Mouse (Mus musculus): ENCODE measurements around the gene Itsn1. TPM values are rescaled to one million over a fixed set of nuclear protein-coding genes. Genes with fewer than 3 reads are reported as not detected.

Itsn1 gene
- polyA plus RNA-seq, 1 experiment from 2014 or later, result 54.7 TPM

DNA sequence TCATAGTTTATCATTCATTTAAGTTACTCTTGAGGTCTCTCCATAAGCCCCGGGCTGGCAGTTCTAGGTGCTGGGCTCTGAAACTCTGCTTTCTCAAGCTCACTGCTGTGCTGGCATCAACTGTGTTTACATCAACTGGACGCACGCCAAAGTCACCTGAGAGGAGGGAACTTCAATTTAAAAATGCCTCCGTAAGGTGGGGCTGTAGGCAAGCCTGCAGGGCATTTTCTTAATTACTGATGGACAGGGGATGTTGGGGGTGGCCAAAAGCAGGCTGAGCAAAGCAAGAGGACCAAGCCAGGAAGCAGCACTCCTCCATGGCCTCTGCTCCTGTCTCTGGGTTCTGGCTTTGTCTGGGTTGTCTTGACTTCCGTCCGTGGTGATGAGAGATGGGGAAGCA, 211.6 kb downstream of the Itsn1 start:
- no peak for ATAC-seq (ENCODE audit: low read depth)
- no peaks in the 10 kb centered on the region for H3K36me3 ChIP-seq (ENCODE audit: control insufficient read depth, insufficient read depth)
- no peak overlapping the region for H3K4me2 ChIP-seq (ENCODE audit: low read depth, low read length)
- no peaks in the 10 kb centered on the region; the same call in 1 of the 2 replicates for H3K4me1 ChIP-seq (ENCODE audit: control insufficient read depth, low read depth, low read length)
- H3K27me3 ChIP-seq (ENCODE audit: control insufficient read depth, insufficient read depth, low read depth, low read length), result no peaks in the 10 kb centered on the region
- H3K4me3 ChIP-seq (ENCODE audit: low read depth, low read length), result no peak overlapping the region
- no peak overlapping the region for H3K27ac ChIP-seq (ENCODE audit: low read length)
- H3K9me3 ChIP-seq (replicated peaks; ENCODE audit: control insufficient read depth, low read length), result no peaks in the 10 kb centered on the region
- WGBS (ENCODE audit: insufficient replicate concordance), result 56% methylated on average over 6 of the region's 6 CpGs
- no peak overlapping the region for H3K9ac ChIP-seq (ENCODE audit: low read depth, low read length)

DNA sequence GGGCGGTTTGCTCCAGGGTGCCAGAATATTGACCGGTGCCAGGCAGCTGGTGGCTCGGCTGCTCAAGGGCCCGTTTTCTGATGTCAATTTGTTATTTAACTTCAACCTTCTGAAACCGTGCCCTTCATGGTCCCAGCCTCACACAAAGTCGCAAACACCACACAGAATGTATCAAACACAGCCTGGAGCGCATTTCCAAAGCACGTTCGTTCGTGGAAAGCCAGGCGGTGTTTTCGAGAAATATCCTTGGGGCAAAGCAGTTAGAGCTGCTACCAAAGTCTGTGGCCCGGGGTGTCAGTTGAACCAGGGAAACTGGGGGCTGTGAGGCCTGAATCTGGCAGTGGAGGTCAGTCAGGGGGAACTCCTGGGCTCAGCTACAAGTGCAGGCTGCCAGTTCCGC, 213.1 kb downstream of the Itsn1 start:
- no peak overlapping the region for H3K4me3 ChIP-seq (ENCODE audit: low read depth, low read length)
- H3K9me3 ChIP-seq (replicated peaks; ENCODE audit: control insufficient read depth, low read length), result no peaks in the 10 kb centered on the region
- ATAC-seq (ENCODE audit: low read depth), result no peak
- H3K4me1 ChIP-seq (ENCODE audit: control insufficient read depth, low read depth, low read length), result no peaks in the 10 kb centered on the region
- H3K4me2 ChIP-seq (ENCODE audit: low read depth, low read length), result no peak overlapping the region
- no peaks in the 10 kb centered on the region for H3K27me3 ChIP-seq (ENCODE audit: control insufficient read depth, insufficient read depth, low read depth, low read length)
- no peak overlapping the region for H3K9ac ChIP-seq (ENCODE audit: low read depth, low read length)
- 81% methylated on average over 14 of the region's 14 CpGs for WGBS (ENCODE audit: insufficient replicate concordance)
- H3K36me3 ChIP-seq (ENCODE audit: control insufficient read depth, insufficient read depth), result no peaks in the 10 kb centered on the region
- H3K27ac ChIP-seq (ENCODE audit: low read length), result no peak overlapping the region

DNA sequence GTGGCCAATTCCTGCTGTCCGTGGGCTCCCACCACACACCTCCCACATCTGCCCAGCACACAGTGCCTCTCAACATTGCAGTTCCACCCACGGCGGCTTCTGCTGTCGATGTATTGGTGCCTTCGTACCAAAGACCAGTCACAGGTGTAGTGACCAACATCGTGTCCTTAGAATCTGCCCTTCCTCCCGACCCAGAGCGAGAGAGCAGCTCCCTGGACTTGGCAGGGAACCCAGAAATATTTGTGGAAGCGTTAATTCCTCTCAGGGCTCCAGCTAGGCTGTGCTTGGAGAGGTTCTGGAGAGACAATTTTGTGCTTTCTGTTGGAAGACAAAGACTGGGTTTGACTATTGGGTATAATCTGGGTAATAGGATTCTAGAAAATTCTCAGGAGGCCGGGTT, 217.2 kb downstream of the Itsn1 start:
- 76% methylated on average over 10 of the region's 10 CpGs for WGBS (ENCODE audit: insufficient replicate concordance)
- ATAC-seq (ENCODE audit: low read depth), result no peak

DNA sequence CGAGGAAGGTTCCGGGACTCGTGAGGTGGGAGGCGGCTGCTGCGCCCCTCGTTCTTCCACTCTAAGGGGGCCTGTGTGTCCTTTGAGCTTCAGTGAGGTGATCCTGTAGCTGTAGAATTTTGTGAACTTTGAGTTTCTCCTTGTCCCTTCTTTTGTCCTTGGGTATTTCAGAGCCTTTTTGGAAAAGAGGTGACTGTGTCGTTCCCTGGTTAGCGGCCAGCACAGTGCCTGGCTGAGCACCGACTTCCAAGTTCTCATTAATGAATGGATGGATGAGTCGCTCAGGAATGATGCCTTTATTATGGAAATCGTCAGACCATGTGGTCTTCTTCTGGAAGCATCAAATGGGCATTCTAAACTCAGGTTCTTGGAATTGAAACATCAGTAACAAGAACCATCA, 218.0 kb downstream of the Itsn1 start:
- Histone ChIP-seq H3K27ac (ENCODE audit: low read length) (no peak overlapping the region), H3K4me3 (ENCODE audit: low read depth, low read length) (no peak overlapping the region)
- WGBS (ENCODE audit: insufficient replicate concordance), result 75% methylated on average over 11 of the region's 11 CpGs

More for the DNA sequence above, 217.2 kb downstream of the Itsn1 start:
- H3K27me3 ChIP-seq (ENCODE audit: control insufficient read depth, insufficient read depth, low read depth, low read length), result no peaks in the 10 kb centered on the region
- H3K4me3 ChIP-seq (ENCODE audit: low read depth, low read length), result no peak overlapping the region
- H3K9ac ChIP-seq (ENCODE audit: low read depth, low read length), result no peak overlapping the region
- H3K36me3 ChIP-seq (ENCODE audit: control insufficient read depth, insufficient read depth), result no peaks in the 10 kb centered on the region
- H3K4me2 ChIP-seq (ENCODE audit: low read depth, low read length), result no peak overlapping the region
- no peaks in the 10 kb centered on the region for H3K9me3 ChIP-seq (replicated peaks; ENCODE audit: control insufficient read depth, low read length)
- no peaks in the 10 kb centered on the region for H3K4me1 ChIP-seq (ENCODE audit: control insufficient read depth, low read depth, low read length)
- H3K27ac ChIP-seq (ENCODE audit: low read length), result no peak overlapping the region

DNA sequence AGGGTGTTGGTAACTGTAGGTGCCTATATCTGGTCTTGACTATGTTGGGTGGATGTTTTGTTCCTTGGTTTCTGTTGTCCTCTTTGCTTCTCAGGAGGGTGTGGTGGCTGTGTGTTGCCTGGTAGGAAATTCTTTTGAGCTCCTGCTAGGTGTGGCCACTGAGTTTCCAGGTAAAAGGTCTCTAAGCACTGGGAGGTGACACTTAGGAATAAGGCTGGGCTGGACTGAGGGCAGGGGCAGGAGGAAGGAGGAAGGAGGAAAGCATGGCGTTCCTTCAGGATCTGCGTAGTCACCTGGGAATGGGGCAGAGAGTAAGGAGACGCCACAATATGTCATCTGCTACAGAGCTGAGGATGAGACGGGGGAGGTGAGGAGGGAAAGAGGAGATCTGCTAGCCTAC, 224.9 kb downstream of the Itsn1 start:
- WGBS (ENCODE audit: insufficient replicate concordance), result 71% methylated on average over 4 of the region's 4 CpGs
- Histone ChIP-seq H3K9me3 (replicated peaks; ENCODE audit: control insufficient read depth, low read length) (no peaks in the 10 kb centered on the region), H3K4me3 (ENCODE audit: low read depth, low read length) (no peak overlapping the region), H3K4me1 (ENCODE audit: control insufficient read depth, low read depth, low read length) (no peaks in the 10 kb centered on the region), H3K9ac (ENCODE audit: low read depth, low read length) (no peak overlapping the region), H3K4me2 (ENCODE audit: low read depth, low read length) (no peak overlapping the region), H3K27ac (ENCODE audit: low read length) (no peak overlapping the region), H3K27me3 (ENCODE audit: control insufficient read depth, insufficient read depth, low read depth, low read length) (no peaks in the 10 kb centered on the region), H3K36me3 (ENCODE audit: control insufficient read depth, insufficient read depth) (no peaks in the 10 kb centered on the region)
- no peak for ATAC-seq (ENCODE audit: low read depth)

More for the DNA sequence above, 218.0 kb downstream of the Itsn1 start:
- Histone ChIP-seq H3K9ac (ENCODE audit: low read depth, low read length) (no peak overlapping the region), H3K27me3 (ENCODE audit: control insufficient read depth, insufficient read depth, low read depth, low read length) (no peaks in the 10 kb centered on the region), H3K36me3 (ENCODE audit: control insufficient read depth, insufficient read depth) (no peaks in the 10 kb centered on the region), H3K4me1 (ENCODE audit: control insufficient read depth, low read depth, low read length) (no peaks in the 10 kb centered on the region), H3K4me2 (ENCODE audit: low read depth, low read length) (no peak overlapping the region), H3K9me3 (replicated peaks; ENCODE audit: control insufficient read depth, low read length) (no peaks in the 10 kb centered on the region)
- no peak for ATAC-seq (ENCODE audit: low read depth)

DNA sequence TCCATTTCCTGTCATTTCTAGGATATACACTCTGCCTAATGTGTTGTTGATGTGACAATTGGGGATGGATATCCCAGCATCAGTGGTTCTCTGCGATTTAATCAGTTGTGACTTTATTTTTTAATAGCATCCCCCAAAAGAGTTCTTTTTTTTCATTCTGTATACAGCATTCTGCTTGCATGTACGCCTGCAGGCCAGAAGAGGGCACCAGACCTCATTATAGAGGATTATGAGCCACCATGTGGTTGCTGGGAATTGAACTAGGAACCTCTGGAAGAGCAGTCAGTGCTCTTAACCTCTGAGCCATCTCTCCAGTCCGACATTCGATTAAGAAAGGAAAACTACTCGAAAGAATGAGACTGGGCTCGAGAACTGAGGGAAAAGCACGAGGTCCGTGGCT, 225.7 kb downstream of the Itsn1 start:
- Histone ChIP-seq H3K4me3 (ENCODE audit: low read depth, low read length) (no peak overlapping the region), H3K4me2 (ENCODE audit: low read depth, low read length) (no peak overlapping the region), H3K9me3 (replicated peaks; ENCODE audit: control insufficient read depth, low read length) (no peaks in the 10 kb centered on the region), H3K27ac (ENCODE audit: low read length) (no peak overlapping the region), H3K36me3 (ENCODE audit: control insufficient read depth, insufficient read depth) (no peaks in the 10 kb centered on the region), H3K4me1 (ENCODE audit: control insufficient read depth, low read depth, low read length) (no peaks in the 10 kb centered on the region), H3K27me3 (ENCODE audit: control insufficient read depth, insufficient read depth, low read depth, low read length) (no peaks in the 10 kb centered on the region), H3K9ac (ENCODE audit: low read depth, low read length) (no peak overlapping the region)
- no peak for ATAC-seq (ENCODE audit: low read depth)
- 69% methylated on average over 8 of the region's 8 CpGs for WGBS (ENCODE audit: insufficient replicate concordance)

DNA sequence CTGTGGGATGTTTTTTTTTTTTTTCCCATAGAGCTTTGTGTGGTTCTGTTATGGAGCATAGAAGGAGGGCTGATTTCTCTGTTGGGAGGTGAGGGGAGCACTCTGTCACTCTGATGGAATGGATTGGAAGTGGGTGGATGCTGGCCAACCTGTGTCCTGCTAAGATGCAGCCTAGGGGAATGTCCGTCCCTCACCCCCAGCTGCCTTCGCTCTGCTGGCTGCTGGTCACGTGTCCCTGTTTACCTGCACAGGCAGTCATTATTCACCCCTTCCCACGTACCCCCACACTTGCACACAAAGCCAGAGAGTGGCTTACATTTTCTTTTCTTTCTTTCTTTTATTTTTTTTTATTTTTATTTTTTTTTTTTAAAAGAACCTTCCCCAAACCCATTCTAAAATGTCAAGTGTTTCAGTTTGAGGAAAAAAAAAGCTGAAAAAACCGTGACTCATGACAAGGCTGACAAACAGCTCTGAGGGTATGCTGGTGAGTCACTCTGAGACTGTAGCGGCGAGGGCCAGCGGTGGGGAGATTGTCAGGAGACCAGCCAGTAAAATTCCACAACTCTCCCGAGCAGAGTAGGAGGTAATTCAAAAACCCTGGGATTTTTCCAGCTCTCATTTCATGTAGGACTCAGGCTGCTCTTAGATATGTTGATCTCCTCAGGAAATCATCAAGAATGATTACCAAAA, 233.3 kb downstream of the Itsn1 start:
- Histone ChIP-seq H3K27ac (ENCODE audit: low read length) (no peak overlapping the region), H3K36me3 (ENCODE audit: control insufficient read depth, insufficient read depth) (no peaks in the 10 kb centered on the region), H3K4me3 (ENCODE audit: low read depth, low read length) (no peak overlapping the region), H3K4me1 (ENCODE audit: control insufficient read depth, low read depth, low read length) (no peaks in the 10 kb centered on the region), H3K9ac (ENCODE audit: low read depth, low read length) (no peak overlapping the region), H3K9me3 (replicated peaks; ENCODE audit: control insufficient read depth, low read length) (no peaks in the 10 kb centered on the region), H3K4me2 (ENCODE audit: low read depth, low read length) (no peak overlapping the region), H3K27me3 (ENCODE audit: control insufficient read depth, insufficient read depth, low read depth, low read length) (no peaks in the 10 kb centered on the region)
- no peak for ATAC-seq (ENCODE audit: low read depth)
- 35% methylated on average over 9 of the region's 9 CpGs for WGBS (ENCODE audit: insufficient replicate concordance)

DNA sequence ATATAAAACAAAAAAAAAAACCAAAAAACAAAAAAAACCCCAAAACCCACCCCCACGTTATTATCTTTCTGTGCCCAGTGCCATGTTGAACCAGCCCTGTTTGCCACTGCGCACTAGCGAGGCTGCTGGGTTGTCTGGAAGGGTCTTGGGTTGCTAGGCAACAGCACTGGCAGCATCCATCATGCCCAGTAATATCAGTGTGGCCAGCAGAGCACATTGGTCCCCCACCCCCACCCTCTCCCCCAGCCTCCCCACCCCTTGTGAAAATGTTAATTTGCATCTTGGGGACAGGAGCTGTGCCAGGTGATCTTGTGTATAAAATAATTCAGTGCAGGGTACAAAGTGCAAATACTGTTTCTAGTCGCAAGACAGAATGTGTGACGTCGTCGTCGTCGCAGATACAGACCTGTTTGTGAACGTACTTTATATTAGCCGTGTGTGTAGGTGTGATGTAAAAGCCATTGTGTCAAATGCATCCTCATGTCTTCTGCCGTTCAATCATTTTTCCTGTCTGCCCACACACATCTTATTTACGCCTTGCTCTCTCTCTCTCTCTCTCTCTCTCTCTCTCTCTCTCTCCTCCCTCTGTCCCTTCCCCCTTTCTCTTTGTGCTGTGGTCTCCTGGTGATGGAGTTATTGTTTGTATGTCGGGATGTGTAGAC, 233.9 kb downstream of the Itsn1 start:
- Histone ChIP-seq H3K4me1 (ENCODE audit: control insufficient read depth, low read depth, low read length) (no peaks in the 10 kb centered on the region), H3K9me3 (replicated peaks; ENCODE audit: control insufficient read depth, low read length) (no peaks in the 10 kb centered on the region), H3K36me3 (ENCODE audit: control insufficient read depth, insufficient read depth) (no peaks in the 10 kb centered on the region), H3K4me3 (ENCODE audit: low read depth, low read length) (no peak overlapping the region), H3K27ac (ENCODE audit: low read length) (no peak overlapping the region), H3K27me3 (ENCODE audit: control insufficient read depth, insufficient read depth, low read depth, low read length) (no peaks in the 10 kb centered on the region), H3K9ac (ENCODE audit: low read depth, low read length) (no peak overlapping the region), H3K4me2 (ENCODE audit: low read depth, low read length) (no peak overlapping the region)
- ATAC-seq (ENCODE audit: low read depth), result no peak
- 55% methylated on average over 14 of the region's 14 CpGs for WGBS (ENCODE audit: insufficient replicate concordance)

DNA sequence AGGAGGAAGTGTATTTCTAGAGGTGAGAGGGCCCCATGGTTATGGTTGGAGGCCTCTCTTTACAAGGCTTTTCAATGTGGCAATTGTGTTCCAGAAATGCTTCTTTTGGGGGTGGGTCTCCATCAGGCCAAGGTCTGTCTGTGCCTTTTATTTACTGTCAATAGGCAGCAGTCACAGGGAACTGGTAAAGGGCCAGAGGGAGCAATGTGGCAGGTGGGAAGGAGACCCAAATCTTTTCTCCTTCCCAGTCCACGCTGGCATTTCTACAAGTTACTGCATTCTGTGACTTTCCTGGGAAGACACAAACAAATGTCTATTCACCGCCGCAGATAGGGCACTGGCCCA, 234.4 kb downstream of the Itsn1 start:
- ATAC-seq (ENCODE audit: low read depth), result no peak
- Histone ChIP-seq H3K4me2 (ENCODE audit: low read depth, low read length) (no peak overlapping the region), H3K9ac (ENCODE audit: low read depth, low read length) (no peak overlapping the region), H3K4me1 (ENCODE audit: control insufficient read depth, low read depth, low read length) (no peaks in the 10 kb centered on the region), H3K27me3 (ENCODE audit: control insufficient read depth, insufficient read depth, low read depth, low read length) (no peaks in the 10 kb centered on the region), H3K9me3 (replicated peaks; ENCODE audit: control insufficient read depth, low read length) (no peaks in the 10 kb centered on the region), H3K4me3 (ENCODE audit: low read depth, low read length) (no peak overlapping the region), H3K27ac (ENCODE audit: low read length) (no peak overlapping the region), H3K36me3 (ENCODE audit: control insufficient read depth, insufficient read depth) (no peaks in the 10 kb centered on the region)
- 73% methylated on average over 3 of the region's 3 CpGs for WGBS (ENCODE audit: insufficient replicate concordance)
